Mouse (Mus musculus): Measurements from ENCODE around the gene Clns1a.

The Clns1a gene

GRCm38 (mm10) chr7:97696506-97697254, at the start of gene Clns1a:
Gene Clns1a, plus strand, starts transcription at chr7:97696634.
- DNase-seq (ENCODE audit: low spot score): peak; percentile 91

- DNase-seq (ENCODE audit: low spot score): no peak
These were observed 48.8 kb upstream of the Clns1a start for GRCm38 (mm10) chr7:97647656-97648055.

GRCm38 (mm10) chr7:97650729-97651128, 45.7 kb upstream of the Clns1a start:
- no peak for DNase-seq (ENCODE audit: low spot score)

- DNase-seq (ENCODE audit: low spot score): no peak
These were observed 40.3 kb upstream of the Clns1a start for GRCm38 (mm10) chr7:97656144-97656543.

- no peak for DNase-seq (ENCODE audit: low spot score)
These were observed 34.8 kb upstream of the Clns1a start for GRCm38 (mm10) chr7:97661634-97662033.

- DNase-seq (ENCODE audit: low spot score): no peak
These were observed 17.2 kb upstream of the Clns1a start for GRCm38 (mm10) chr7:97679239-97679638.

- DNase-seq (ENCODE audit: low spot score): no peak
These were observed 8.6 kb upstream of the Clns1a start for GRCm38 (mm10) chr7:97687831-97688230.

GRCm38 (mm10) chr7:97695441-97695840, 993 bp upstream of the Clns1a start:
- no peak for DNase-seq (ENCODE audit: low spot score)

- DNase-seq (ENCODE audit: low spot score): peak; percentile 15
These were observed 315 bp upstream of the Clns1a start for GRCm38 (mm10) chr7:97696133-97696505.

GRCm38 (mm10) chr7:97700173-97700572, 3.7 kb downstream of the Clns1a start:
- DNase-seq (ENCODE audit: low spot score): no peak

- DNase-seq (ENCODE audit: low spot score): no peak
These were observed 4.7 kb downstream of the Clns1a start for GRCm38 (mm10) chr7:97701106-97701505.

GRCm38 (mm10) chr7:97707123-97707522, 10.7 kb downstream of the Clns1a start:
- DNase-seq (ENCODE audit: low spot score): no peak

- no peak for DNase-seq (ENCODE audit: low spot score)
These were observed 11.4 kb downstream of the Clns1a start for GRCm38 (mm10) chr7:97707809-97708208.

- peak; percentile 21 for DNase-seq (ENCODE audit: low spot score)
These were observed 12.8 kb downstream of the Clns1a start for GRCm38 (mm10) chr7:97709204-97709603.

- no peak for DNase-seq (ENCODE audit: low spot score)
These were observed 18.2 kb downstream of the Clns1a start for GRCm38 (mm10) chr7:97714651-97715050.

- no peak for DNase-seq (ENCODE audit: low spot score)
These were observed 20.9 kb downstream of the Clns1a start for GRCm38 (mm10) chr7:97717326-97717725.

- DNase-seq (ENCODE audit: low spot score): peak; percentile 48
These were observed 22.6 kb downstream of the Clns1a start for GRCm38 (mm10) chr7:97719078-97719477.

GRCm38 (mm10) chr7:97720109-97720508, 23.7 kb downstream of the Clns1a start:
- no peak for DNase-seq (ENCODE audit: low spot score)

GRCm38 (mm10) chr7:97722278-97722918, 26.0 kb downstream of the Clns1a start:
- no peak for DNase-seq (ENCODE audit: low spot score)

GRCm38 (mm10) chr7:97723646-97724538, 27.5 kb downstream of the Clns1a start:
- no peak for DNase-seq (ENCODE audit: low spot score)

- no peak for DNase-seq (ENCODE audit: low spot score)
These were observed 29.0 kb downstream of the Clns1a start for GRCm38 (mm10) chr7:97725401-97725800.

- DNase-seq (ENCODE audit: low spot score): no peak
These were observed 29.6 kb downstream of the Clns1a start for GRCm38 (mm10) chr7:97726080-97726479.

GRCm38 (mm10) chr7:97726778-97727177, 30.3 kb downstream of the Clns1a start:
- no peak for DNase-seq (ENCODE audit: low spot score)
